ENCODE assay signal across 9 mouse cellular contexts in genomic region chr17:86254285-86254684, GRCm38 (mm10).
DNase-seq lines count a peak whose midpoint lies in the region; ATAC-seq lines count a peak whose summit lies in the region.
"Had no signal": no experiment of that assay in that cellular context is flagged by ENCODE, and none has a peak within 500 bp of the region (broad histone marks: within the 10 kb centered on the region; RNA-seq: fewer than 3 reads in every experiment).

No protein-coding gene starts in this region.

- 87% methylated on average over 8 of the region's 8 CpGs for WGBS in heart, embryonic 11.5 days (ENCODE audit: insufficient replicate concordance)

- H3K4me1 ChIP-seq in heart, embryonic 11.5 days (ENCODE audit: control insufficient read depth, insufficient read depth, low read length): peaks cover 19% of the 10 kb centered on the region
- H3K4me1 ChIP-seq: liver, embryonic 15.5 days had no signal

- H3K9me3 ChIP-seq in heart, embryonic 11.5 days (replicated peaks; ENCODE audit: control insufficient read depth, low read length): no peaks in the 10 kb centered on the region; the same call in 1 of the 2 replicates
- H3K9me3 ChIP-seq: liver, embryonic 15.5 days had no signal

- no peak overlapping the region for H3K27ac ChIP-seq in heart, embryonic 11.5 days (ENCODE audit: low read depth, low read length)
- H3K27ac ChIP-seq: liver, embryonic 15.5 days had no signal

- H3K27me3 ChIP-seq in heart, embryonic 11.5 days (ENCODE audit: control insufficient read depth, insufficient read depth, low read length): no peaks in the 10 kb centered on the region
- H3K27me3 ChIP-seq: liver, embryonic 15.5 days had no signal

- no peaks in the 10 kb centered on the region; the same call in 1 of the 2 replicates for H3K36me3 ChIP-seq in heart, embryonic 11.5 days (ENCODE audit: control insufficient read depth, insufficient read depth, low read length)
- H3K36me3 ChIP-seq: liver, embryonic 15.5 days had no signal

- no peak overlapping the region for H3K4me3 ChIP-seq in heart, embryonic 11.5 days (ENCODE audit: low read depth, low read length)
- H3K4me3 ChIP-seq: liver, embryonic 15.5 days had no signal

- H3K4me2 ChIP-seq in heart, embryonic 11.5 days: no peak overlapping the region
- H3K4me2 ChIP-seq: liver, embryonic 15.5 days had no signal

- DNase-seq in heart, adult 11 months: peak; percentile 99
- peak; percentile 68 for DNase-seq in 3T3-L1 (ENCODE audit: low read depth, low spot score)
- peak; percentile 93 for DNase-seq in cerebellum, adult 9-11 months
- peak; percentile 48 to 83 for DNase-seq in gastrocnemius, postnatal 4 days (ENCODE audit: low spot score in 2 of 2)
- DNase-seq in left cerebral cortex, adult 18-20 months (ENCODE audit: low spot score in 2 of 2): peak; percentile 48 to 63
- DNase-seq in urinary bladder, postnatal 14 days (ENCODE audit: low spot score): peak; percentile 35
- DNase-seq in spleen, postnatal 4 days (ENCODE audit: low spot score in 2 of 2): no peak

- ATAC-seq in heart, embryonic 11.5 days (replicated peaks; ENCODE audit: insufficient number of reproducible peaks, low FRiP score, low TSS enrichment): no peak

- no peak overlapping the region for H3K9ac ChIP-seq in heart, embryonic 11.5 days (ENCODE audit: low read depth, low read length)
- H3K9ac ChIP-seq: liver, embryonic 15.5 days had no signal

Comparison
In these comparisons a context has a peak if more than half of its experiments do, and no peak if none do; other contexts are left out.
1. DNase-seq: peak in heart, adult 11 months (single experiment), 3T3-L1 (single experiment), cerebellum, adult 9-11 months (single experiment), gastrocnemius, postnatal 4 days (2 of 2), left cerebral cortex, adult 18-20 months (2 of 2) and urinary bladder, postnatal 14 days (single experiment); none in spleen, postnatal 4 days (0 of 2).